Mouse (Mus musculus): ENCODE measurements around the gene Ero1lb.

The Ero1lb gene

GRCm38 (mm10) chr13:12565621-12566390, at the start of gene Ero1lb:
Ero1lb (plus strand) TSS chr13:12565874.
- peak; percentile 100 for DNase-seq (ENCODE audit: low spot score)

GRCm38 (mm10) chr13:12519371-12519770, 46.3 kb upstream of the Ero1lb start:
- no peak for DNase-seq (ENCODE audit: low spot score)

- peak; percentile 22 for DNase-seq (ENCODE audit: low spot score)
Observed at GRCm38 (mm10) chr13:12519955-12520584, 45.6 kb upstream of the Ero1lb start, which contains the start of gene Edaradd. Edaradd (minus strand) TSS chr13:12520438.

GRCm38 (mm10) chr13:12522346-12522745, 43.3 kb upstream of the Ero1lb start:
- DNase-seq (ENCODE audit: low spot score): no peak

GRCm38 (mm10) chr13:12525678-12526077, 40.0 kb upstream of the Ero1lb start:
- DNase-seq (ENCODE audit: low spot score): no peak

- DNase-seq (ENCODE audit: low spot score): no peak
Observed at GRCm38 (mm10) chr13:12534628-12535027, 31.0 kb upstream of the Ero1lb start.

GRCm38 (mm10) chr13:12537971-12538370, 27.7 kb upstream of the Ero1lb start:
- peak; percentile 53 for DNase-seq (ENCODE audit: low spot score)

GRCm38 (mm10) chr13:12539716-12540115, 26.0 kb upstream of the Ero1lb start:
- DNase-seq (ENCODE audit: low spot score): no peak

- DNase-seq (ENCODE audit: low spot score): no peak
Observed at GRCm38 (mm10) chr13:12540119-12540518, 25.6 kb upstream of the Ero1lb start.

GRCm38 (mm10) chr13:12542006-12542981, 23.4 kb upstream of the Ero1lb start:
- peak; percentile 25 for DNase-seq (ENCODE audit: low spot score)

- no peak for DNase-seq (ENCODE audit: low spot score)
Observed at GRCm38 (mm10) chr13:12543246-12543645, 22.4 kb upstream of the Ero1lb start.

- no peak for DNase-seq (ENCODE audit: low spot score)
Observed at GRCm38 (mm10) chr13:12543880-12544568, 21.6 kb upstream of the Ero1lb start.

GRCm38 (mm10) chr13:12554211-12554610, 11.5 kb upstream of the Ero1lb start:
- DNase-seq (ENCODE audit: low spot score): no peak

- DNase-seq (ENCODE audit: low spot score): no peak
Observed at GRCm38 (mm10) chr13:12559044-12559443, 6.6 kb upstream of the Ero1lb start.

GRCm38 (mm10) chr13:12559462-12560120, 6.1 kb upstream of the Ero1lb start:
- DNase-seq (ENCODE audit: low spot score): no peak

GRCm38 (mm10) chr13:12561729-12562128, 3.9 kb upstream of the Ero1lb start:
- DNase-seq (ENCODE audit: low spot score): no peak

- no peak for DNase-seq (ENCODE audit: low spot score)
Observed at GRCm38 (mm10) chr13:12562256-12562655, 3.4 kb upstream of the Ero1lb start.

GRCm38 (mm10) chr13:12567936-12568335, 2.3 kb downstream of the Ero1lb start:
- DNase-seq (ENCODE audit: low spot score): no peak

- DNase-seq (ENCODE audit: low spot score): no peak
Observed at GRCm38 (mm10) chr13:12568597-12569469, 3.2 kb downstream of the Ero1lb start.

- DNase-seq (ENCODE audit: low spot score): no peak
Observed at GRCm38 (mm10) chr13:12569741-12570140, 4.1 kb downstream of the Ero1lb start.

Data from layer of hippocampus, adult 11-12 months (tissue).